Mouse (Mus musculus): ENCODE measurements around the gene Miga2. TPM values are rescaled to one million over a fixed set of nuclear protein-coding genes. Genes with fewer than 3 reads are reported as not detected.

Gene Miga2
- polyA plus RNA-seq, 1 experiment from 2014 or later = 29.6 TPM

DNA sequence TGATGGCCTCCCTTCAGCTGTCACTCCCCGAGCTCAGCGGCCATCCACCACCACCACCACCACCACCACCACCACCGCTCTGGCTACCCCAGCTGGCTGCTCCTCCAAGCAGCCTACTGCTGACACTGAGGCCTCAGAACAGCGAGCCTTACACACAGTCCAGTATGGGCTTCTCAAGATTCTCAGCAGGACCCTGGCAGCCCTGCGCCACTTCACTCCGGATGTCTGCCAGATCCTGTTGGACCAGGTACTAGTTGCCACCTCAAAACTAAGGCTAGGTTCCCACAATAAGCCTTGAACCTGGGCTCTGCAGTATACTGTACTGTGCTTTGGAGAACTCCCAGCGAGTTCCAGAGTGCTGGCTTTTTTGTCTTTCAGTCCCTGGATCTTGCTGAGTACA is 21.5 kb upstream of the Miga2 start:
- Histone ChIP-seq H3K4me3 (no peak overlapping the region), H3K4me1 (no peaks in the 10 kb centered on the region), H3K9me3 (no peaks in the 10 kb centered on the region), H3K27me3 (no peaks in the 10 kb centered on the region), H3K27ac (no peak overlapping the region), H3K4me2 (replicated peaks) (no peak overlapping the region), H3K36me3 (peaks cover 95% of the 10 kb centered on the region), H3K9ac (no peak overlapping the region)
- WGBS = 92% methylated on average over 7 of the region's 7 CpGs
- no peak for ATAC-seq (ENCODE audit: insufficient number of reproducible peaks, insufficient read depth, low FRiP score, low TSS enrichment)

DNA sequence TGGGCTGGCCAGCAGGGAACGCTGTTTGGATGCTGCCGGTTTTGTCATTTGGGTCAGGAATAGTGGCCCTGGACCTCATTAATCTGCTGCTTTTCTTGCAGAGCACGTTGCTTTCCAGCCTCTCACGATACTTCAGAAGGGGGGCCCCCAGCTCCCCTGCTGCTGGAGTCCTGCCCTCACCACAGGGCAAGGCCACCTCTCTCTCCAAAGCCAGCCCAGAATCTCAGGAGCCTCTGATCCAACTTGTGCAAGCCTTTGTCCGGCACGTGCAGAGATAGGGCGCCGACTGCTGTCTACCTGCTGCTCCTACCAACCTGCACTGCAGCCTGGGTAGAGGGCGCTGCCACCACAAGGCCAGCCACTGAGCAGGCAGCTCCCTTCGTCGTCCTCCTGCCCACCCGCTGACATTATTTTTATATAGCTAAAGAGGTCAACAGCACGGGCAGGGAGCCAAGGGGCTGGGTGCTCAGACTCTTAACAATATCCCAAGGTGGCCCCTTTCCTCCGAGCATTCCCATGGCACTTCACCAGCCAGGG is 20.4 kb upstream of the Miga2 start:
- no peak for ATAC-seq (ENCODE audit: insufficient number of reproducible peaks, insufficient read depth, low FRiP score, low TSS enrichment)
- Histone ChIP-seq H3K36me3 (peaks cover 100% of the 10 kb centered on the region), H3K4me2 (replicated peaks) (no peak overlapping the region), H3K9ac (no peak overlapping the region), H3K4me3 (no peak overlapping the region), H3K27me3 (no peaks in the 10 kb centered on the region), H3K27ac (no peak overlapping the region), H3K9me3 (no peaks in the 10 kb centered on the region), H3K4me1 (no peaks in the 10 kb centered on the region)
- WGBS = 88% methylated on average over 14 of the region's 14 CpGs

DNA sequence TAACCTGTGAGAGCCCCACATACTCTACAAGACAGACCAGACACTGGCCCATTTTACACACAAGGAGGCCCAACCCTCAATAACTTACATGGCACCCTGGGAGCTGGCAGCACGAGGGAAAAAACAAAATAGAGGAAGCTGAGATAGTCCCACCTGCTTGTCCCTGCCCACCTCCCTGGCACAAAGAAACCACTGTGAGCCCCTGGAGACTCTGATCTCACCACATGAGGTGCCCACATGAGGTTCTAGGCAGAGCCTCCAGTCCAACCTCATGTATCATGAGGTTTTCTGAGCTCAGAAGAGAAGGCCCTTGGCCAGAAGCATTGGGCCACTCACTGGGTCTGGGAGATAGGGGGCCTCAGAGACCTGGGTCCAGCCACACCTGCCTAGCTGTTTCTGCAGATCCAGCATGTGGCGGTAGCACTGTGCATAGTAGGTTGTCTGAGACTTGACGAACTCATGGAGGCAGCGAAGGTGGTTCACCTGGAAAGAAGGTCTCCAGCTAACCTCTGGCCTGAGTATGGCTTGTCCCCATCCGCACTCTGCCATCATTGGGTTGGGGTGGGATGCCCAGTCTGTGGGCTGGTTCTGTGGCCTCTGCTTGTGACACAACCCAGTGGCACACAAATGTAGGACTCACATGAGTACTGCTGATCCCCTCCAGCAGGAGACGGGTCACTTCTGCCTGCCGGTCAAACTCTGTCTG is 17.9 kb upstream of the Miga2 start:
- 87% methylated on average over 7 of the region's 7 CpGs for WGBS
- Histone ChIP-seq H3K36me3 (peaks cover 96% of the 10 kb centered on the region), H3K4me3 (no peak overlapping the region), H3K4me2 (replicated peaks) (no peak overlapping the region), H3K4me1 (no peaks in the 10 kb centered on the region), H3K9ac (no peak overlapping the region), H3K9me3 (no peaks in the 10 kb centered on the region), H3K27ac (no peak overlapping the region), H3K27me3 (no peaks in the 10 kb centered on the region)
- ATAC-seq (ENCODE audit: insufficient number of reproducible peaks, insufficient read depth, low FRiP score, low TSS enrichment) = no peak

DNA sequence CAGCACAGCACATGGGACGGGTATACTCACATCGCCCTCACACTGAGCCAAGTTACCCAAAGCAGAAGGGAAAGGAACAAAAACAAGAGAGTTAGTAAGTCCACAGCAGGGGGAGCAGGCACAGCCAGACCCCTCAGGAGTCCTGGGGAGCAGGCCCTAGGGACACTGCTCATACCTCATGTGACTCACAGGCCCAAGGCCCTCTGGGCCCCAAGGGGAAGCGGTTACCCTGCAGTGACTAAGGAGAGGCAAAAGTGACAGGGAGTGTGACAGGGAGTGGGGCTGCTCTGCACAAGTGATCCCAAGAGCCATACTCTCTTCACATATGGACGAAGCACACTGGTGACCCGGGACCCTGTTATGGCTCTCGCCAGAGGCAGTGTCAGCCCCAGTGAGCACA is 14.8 kb upstream of the Miga2 start:
- Histone ChIP-seq H3K4me3 (no peak overlapping the region), H3K4me2 (replicated peaks) (no peak overlapping the region), H3K36me3 (peaks cover 83% of the 10 kb centered on the region), H3K27ac (0 out of 2 replicates have a peak overlapping the region, but pooled peaks have one; percentile 6), H3K9ac (no peak overlapping the region), H3K9me3 (no peaks in the 10 kb centered on the region), H3K4me1 (no peaks in the 10 kb centered on the region), H3K27me3 (no peaks in the 10 kb centered on the region)
- WGBS = 90% methylated on average over 6 of the region's 6 CpGs
- no peak for ATAC-seq (ENCODE audit: insufficient number of reproducible peaks, insufficient read depth, low FRiP score, low TSS enrichment)

DNA sequence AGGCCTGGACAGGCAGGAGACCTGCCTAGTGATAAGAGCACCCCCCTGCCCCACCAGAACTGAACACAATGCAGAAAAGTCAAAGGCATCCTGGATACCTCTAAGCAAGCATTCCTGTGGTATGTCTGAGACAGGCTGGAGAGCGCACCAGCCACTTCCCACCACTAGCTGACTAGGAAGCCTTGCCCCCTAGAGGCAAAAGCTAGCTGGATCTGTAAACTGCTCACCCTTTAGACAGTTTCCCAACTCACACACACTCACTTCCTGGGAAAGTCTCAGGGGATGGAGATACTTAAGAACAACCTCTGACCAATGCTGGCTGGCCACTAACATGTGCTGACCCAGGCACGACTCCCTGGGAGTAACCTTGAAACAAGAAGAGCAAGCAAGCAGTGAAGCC is 12.9 kb upstream of the Miga2 start:
- Histone ChIP-seq H3K9ac (no peak overlapping the region), H3K27ac (no peak overlapping the region), H3K36me3 (peaks cover 67% of the 10 kb centered on the region), H3K27me3 (no peaks in the 10 kb centered on the region), H3K4me2 (replicated peaks) (no peak overlapping the region), H3K4me1 (no peaks in the 10 kb centered on the region), H3K4me3 (no peak overlapping the region), H3K9me3 (no peaks in the 10 kb centered on the region)
- 64% methylated on average over 2 of the region's 2 CpGs for WGBS
- ATAC-seq (ENCODE audit: insufficient number of reproducible peaks, insufficient read depth, low FRiP score, low TSS enrichment) = no peak

DNA sequence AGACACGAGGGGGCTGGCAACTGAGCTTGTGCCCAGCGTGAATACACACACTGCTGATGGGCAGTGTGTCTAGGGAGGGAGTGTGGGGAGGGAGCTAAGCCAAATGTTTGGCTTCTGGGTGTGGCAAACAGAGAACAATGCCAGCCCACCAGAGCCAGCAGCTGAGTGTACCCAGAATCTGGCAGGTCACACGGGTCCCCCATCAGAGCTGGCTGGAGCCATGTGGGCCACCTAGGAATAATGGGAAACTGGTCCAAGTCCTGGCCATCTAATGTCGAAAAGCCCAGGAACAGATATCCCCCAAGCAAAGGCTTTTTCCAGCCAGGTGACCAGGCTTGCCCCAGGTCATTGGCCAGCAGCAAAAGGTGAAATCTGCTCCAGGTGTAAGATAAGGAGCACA is 8.2 kb upstream of the Miga2 start:
- ATAC-seq (ENCODE audit: insufficient number of reproducible peaks, insufficient read depth, low FRiP score, low TSS enrichment) = no peak
- no peak overlapping the region for H3K4me3 ChIP-seq
- 65% methylated on average over 4 of the region's 4 CpGs for WGBS
- peaks cover 23% of the 10 kb centered on the region for H3K4me1 ChIP-seq
- no peaks in the 10 kb centered on the region for H3K9me3 ChIP-seq
- H3K9ac ChIP-seq = peak overlapping the region; percentile 7; the same call in 1 of the 2 replicates
- H3K27ac ChIP-seq = no peak overlapping the region
- no peak overlapping the region for H3K4me2 ChIP-seq (replicated peaks)
- H3K36me3 ChIP-seq = peaks cover 21% of the 10 kb centered on the region
- no peaks in the 10 kb centered on the region for H3K27me3 ChIP-seq

DNA sequence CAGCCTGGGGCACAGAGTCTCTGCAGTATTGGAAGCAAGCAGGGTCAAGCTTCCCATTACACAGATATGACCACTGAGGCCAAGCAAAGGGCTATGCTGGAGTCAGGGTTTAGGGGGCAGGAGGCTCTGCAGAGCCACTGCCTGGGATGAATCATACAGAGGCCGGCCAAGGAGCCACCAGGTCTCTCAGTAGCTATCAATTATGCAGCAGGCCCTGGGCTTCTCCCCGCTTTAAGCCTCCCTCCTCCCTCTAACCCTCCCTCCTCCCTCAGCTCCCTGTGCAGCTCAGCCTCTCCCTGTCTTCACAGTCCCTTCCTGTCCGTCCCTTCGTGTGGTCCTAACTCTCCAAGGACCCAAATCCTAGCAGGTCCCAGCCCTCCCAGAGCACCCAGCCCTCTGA is 7.8 kb upstream of the Miga2 start:
- 59% methylated on average over 4 of the region's 4 CpGs for WGBS
- no peaks in the 10 kb centered on the region for H3K27me3 ChIP-seq
- peak overlapping the region; percentile 7; the same call in 1 of the 2 replicates for H3K9ac ChIP-seq
- no peak overlapping the region for H3K4me3 ChIP-seq
- peaks cover 21% of the 10 kb centered on the region for H3K36me3 ChIP-seq
- no peak overlapping the region for H3K4me2 ChIP-seq (replicated peaks)
- no peak for ATAC-seq (ENCODE audit: insufficient number of reproducible peaks, insufficient read depth, low FRiP score, low TSS enrichment)
- no peak overlapping the region for H3K27ac ChIP-seq
- no peaks in the 10 kb centered on the region for H3K9me3 ChIP-seq
- H3K4me1 ChIP-seq = peaks cover 23% of the 10 kb centered on the region

DNA sequence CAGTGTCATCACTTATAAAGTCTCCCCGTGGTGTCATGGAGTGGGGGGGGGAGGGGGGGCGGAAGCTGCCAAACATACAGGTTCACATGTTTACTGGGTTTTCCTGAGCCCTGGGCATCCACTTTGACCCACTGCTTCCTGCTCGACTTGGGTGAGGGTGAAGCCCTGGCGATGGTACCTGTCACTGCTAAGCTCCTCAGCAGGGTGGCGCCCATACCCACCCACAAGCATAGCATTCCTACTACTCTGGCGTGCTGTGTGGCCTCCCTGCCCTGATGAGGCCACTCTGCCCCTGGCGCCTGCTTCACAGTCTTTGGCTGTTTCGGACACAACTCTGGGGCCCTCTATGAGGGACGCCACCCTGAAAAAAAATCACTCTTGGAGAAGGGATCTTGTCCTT is 7.1 kb upstream of the Miga2 start:
- H3K4me2 ChIP-seq (replicated peaks) = no peak overlapping the region
- WGBS = 60% methylated on average over 9 of the region's 9 CpGs
- no peak overlapping the region for H3K27ac ChIP-seq
- ATAC-seq (ENCODE audit: insufficient number of reproducible peaks, insufficient read depth, low FRiP score, low TSS enrichment) = no peak
- H3K9me3 ChIP-seq = no peaks in the 10 kb centered on the region
- peaks cover 21% of the 10 kb centered on the region for H3K36me3 ChIP-seq
- no peaks in the 10 kb centered on the region for H3K27me3 ChIP-seq
- H3K4me1 ChIP-seq = peaks cover 23% of the 10 kb centered on the region
- H3K4me3 ChIP-seq = no peak overlapping the region
- H3K9ac ChIP-seq = 0 out of 2 replicates have a peak overlapping the region, but pooled peaks have one; percentile 87

DNA sequence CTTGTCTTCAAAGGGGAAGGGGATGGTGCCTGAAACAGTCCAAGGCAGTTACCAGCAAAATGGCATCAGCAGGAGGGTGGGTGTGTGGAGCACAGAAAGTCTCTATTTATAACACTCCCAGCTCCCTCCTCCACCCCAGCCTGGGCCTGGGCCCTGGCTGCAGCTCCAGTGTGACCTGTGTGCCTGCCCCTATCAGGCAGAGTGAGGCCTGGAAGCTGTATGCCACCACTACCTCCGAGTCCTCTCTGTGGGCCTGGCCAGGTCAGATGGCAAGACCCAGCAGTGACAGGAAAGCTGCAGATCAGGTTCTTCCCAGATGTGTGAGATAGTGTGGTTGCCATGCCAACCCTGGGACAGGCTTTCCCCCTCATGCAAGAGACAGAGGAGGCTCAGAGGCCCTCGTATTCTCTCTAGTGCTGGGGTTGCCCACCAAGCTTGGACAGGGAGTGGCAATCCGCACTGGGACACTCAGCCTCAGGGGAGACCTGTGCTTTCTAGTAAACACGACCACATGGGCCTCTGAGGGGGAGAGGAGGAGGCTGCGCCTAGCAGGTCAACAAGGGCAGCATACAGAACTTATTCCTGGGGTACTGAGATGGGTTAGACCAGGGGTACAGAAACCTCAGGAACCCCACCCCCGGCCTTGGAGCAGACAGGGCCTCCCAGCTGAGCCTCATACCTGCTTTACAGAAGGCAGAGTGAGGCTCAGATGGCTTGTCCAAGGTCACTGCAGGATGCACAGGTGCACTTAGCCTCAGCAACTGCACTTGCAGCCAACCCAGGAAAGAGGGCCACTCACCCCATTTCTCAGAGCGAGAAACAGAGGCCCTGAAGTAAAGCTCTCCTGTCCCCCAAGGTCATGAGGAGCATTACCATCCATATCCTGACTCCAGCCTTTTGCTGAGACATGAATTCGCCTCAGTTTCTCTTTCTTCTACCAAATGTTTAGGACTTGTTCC is 6.2 kb upstream of the Miga2 start:
- H3K9me3 ChIP-seq = no peaks in the 10 kb centered on the region
- peak overlapping the region; percentile 79 for H3K4me3 ChIP-seq
- 43% methylated on average over 8 of the region's 8 CpGs for WGBS
- peaks cover 23% of the 10 kb centered on the region for H3K4me1 ChIP-seq
- peaks cover 17% of the 10 kb centered on the region for H3K36me3 ChIP-seq
- peak overlapping the region; percentile 93 for H3K4me2 ChIP-seq (replicated peaks)
- peak overlapping the region; percentile 87 for H3K9ac ChIP-seq
- H3K27ac ChIP-seq = 0 out of 2 replicates have a peak overlapping the region, but pooled peaks have one; percentile 65
- no peak for ATAC-seq (ENCODE audit: insufficient number of reproducible peaks, insufficient read depth, low FRiP score, low TSS enrichment)
- H3K27me3 ChIP-seq = no peaks in the 10 kb centered on the region

DNA sequence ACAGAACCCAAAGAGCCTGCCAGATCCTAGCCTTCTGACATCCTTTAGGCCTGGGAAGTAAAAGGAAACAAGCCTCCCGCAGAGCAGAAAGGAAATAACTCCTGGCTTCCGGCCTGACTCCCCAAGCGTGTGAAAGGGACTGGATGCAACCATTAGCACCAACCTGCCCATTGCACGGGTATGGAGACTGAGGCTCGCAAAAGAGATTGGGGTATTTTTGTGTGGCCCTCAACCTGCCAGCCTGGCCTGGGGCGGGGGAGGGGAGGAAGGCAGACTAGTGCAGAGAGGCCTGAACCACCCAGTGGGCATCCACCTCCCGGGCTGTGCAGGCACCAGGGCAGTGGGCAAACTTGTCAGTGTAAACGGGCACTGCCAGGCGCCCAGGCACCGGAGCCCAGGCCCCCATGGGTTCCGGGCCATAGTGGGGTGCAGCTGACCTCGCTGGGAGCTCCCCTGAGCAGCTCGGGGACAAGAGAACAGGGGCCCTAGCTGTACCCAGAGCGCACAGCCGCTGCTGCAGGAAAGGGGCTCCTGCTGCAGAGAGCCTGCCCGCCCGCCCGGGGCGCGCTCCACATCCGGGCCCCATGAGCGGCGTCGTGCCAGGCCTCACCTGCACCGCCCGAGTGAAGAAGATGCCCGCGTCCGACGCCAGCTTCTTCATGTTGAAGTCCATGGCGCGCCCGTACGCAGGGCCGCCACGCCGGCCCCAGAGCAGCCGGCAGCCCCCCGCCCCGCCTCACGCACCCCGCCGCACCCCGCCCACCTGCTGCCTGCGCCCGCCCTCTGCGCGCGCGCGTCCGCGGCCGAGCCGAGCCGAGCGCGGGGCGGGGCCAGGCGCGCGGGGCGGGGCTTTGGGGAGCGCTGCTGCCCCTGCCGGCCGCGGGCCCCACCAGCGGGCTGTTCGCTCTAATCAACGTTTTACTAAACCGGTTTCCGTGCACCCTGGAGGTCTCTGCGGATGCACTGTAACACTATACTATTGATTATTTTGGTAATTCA is 5.2 kb upstream of the Miga2 start, which contains the start of gene Sh3glb2:
Gene Sh3glb2 (minus strand): TSS at position 805 of the 999 bp plus-strand sequence.
- H3K27me3 ChIP-seq = no peaks in the 10 kb centered on the region
- H3K36me3 ChIP-seq = peaks cover 7% of the 10 kb centered on the region
- WGBS = 3% methylated on average over 73 of the region's 73 CpGs
- peak; percentile 62 for ATAC-seq (ENCODE audit: insufficient number of reproducible peaks, insufficient read depth, low FRiP score, low TSS enrichment)
- peaks cover 23% of the 10 kb centered on the region for H3K4me1 ChIP-seq
- H3K4me3 ChIP-seq = peak within 1 kb of the TSS; percentile 79
- H3K9me3 ChIP-seq = no peaks in the 10 kb centered on the region
- H3K27ac ChIP-seq = peak within 1 kb of the TSS; percentile 65
- peak within 1 kb of the TSS; percentile 87 for H3K9ac ChIP-seq
- H3K4me2 ChIP-seq (replicated peaks) = peak within 1 kb of the TSS; percentile 93

DNA sequence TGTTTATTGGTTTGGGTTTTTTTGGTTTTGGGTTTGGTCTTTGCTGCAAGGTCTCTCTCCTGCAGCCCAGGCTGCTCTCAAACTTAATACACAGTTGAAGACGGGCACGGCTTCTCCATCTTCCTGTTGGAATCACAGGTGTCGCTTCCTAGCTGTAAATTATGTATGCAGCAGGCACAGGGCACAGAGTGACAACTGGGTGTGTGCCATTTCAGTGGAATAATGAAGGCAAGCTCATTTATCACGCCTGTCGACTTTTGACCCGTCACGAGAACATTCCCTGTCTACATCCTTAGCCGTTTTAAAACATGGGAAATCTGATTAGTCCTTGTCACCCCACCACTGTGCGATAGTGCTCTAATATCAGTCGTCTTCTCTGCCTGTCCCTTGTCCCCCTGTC is 3.4 kb upstream of the Miga2 start:
- no peak for ATAC-seq (ENCODE audit: insufficient number of reproducible peaks, insufficient read depth, low FRiP score, low TSS enrichment)
- Histone ChIP-seq H3K4me1 (peaks cover 33% of the 10 kb centered on the region), H3K27me3 (no peaks in the 10 kb centered on the region), H3K9ac (no peak overlapping the region), H3K4me2 (replicated peaks) (no peak overlapping the region), H3K9me3 (no peaks in the 10 kb centered on the region), H3K4me3 (no peak overlapping the region), H3K36me3 (no peaks in the 10 kb centered on the region), H3K27ac (no peak overlapping the region)
- 75% methylated on average over 10 of the region's 10 CpGs for WGBS

All from embryonic facial prominence, embryonic 12.5 days (tissue).